Mouse (Mus musculus) limb, embryonic 13.5 days (tissue): ENCODE results near the gene Sept8. TPM values are rescaled to one million over a fixed set of nuclear protein-coding genes. Genes with fewer than 3 reads are reported as not detected.

Experiments
- ATAC-seq: fragments of 200-750 bp; cut with Nextera tagmentation; 2 replicates; pipeline ENCODE4 v1.8.0; 2017; ENCODE audit warnings: low read depth, moderate number of reproducible peaks, moderate TSS enrichment; ENCODE audit not compliant: low FRiP score
- H3K27ac ChIP-seq: fragments of 300-500 bp; sonication (generic); 2 replicates; pipeline ENCODE4 v1.5.1; 2015; ENCODE audit warnings: inconsistent platforms, mild to moderate bottlenecking, moderate library complexity
- H3K27me3 ChIP-seq: fragments of 300-500 bp; sonication (generic); 2 replicates; pipeline ENCODE4 v1.6.1; 2015; ENCODE audit warnings: mild to moderate bottlenecking, inconsistent platforms
- H3K36me3 ChIP-seq: fragments of 300-500 bp; sonication (generic); 2 replicates; pipeline ENCODE4 v1.6.1; 2015; ENCODE audit warnings: inconsistent platforms, mild to moderate bottlenecking, moderate library complexity
- H3K4me1 ChIP-seq: fragments of 300-500 bp; sonication (generic); 2 replicates; pipeline ENCODE4 v1.6.1; 2015; ENCODE audit warnings: inconsistent platforms
- H3K4me2 ChIP-seq: fragments of 300-500 bp; sonication (generic); replicated peaks from 2 replicates; pipeline ENCODE4 v1.6.1; 2015; ENCODE audit warnings: inconsistent platforms, mild to moderate bottlenecking, moderate library complexity
- H3K4me3 ChIP-seq: fragments of 300-500 bp; sonication (generic); 2 replicates; pipeline ENCODE4 v1.5.1; 2015; ENCODE audit warnings: moderate library complexity, mild to moderate bottlenecking, inconsistent platforms
- H3K9ac ChIP-seq: fragments of 300-500 bp; sonication (generic); 2 replicates; pipeline ENCODE4 v1.6.1; 2015; ENCODE audit warnings: mild to moderate bottlenecking, inconsistent platforms
- H3K9me3 ChIP-seq: fragments of 300-500 bp; sonication (generic); 2 replicates; pipeline ENCODE4 v1.6.1; 2016; ENCODE audit warnings: inconsistent platforms
- WGBS: fragments of 180-500 bp; shearing (Covaris S2); methylation state at CpG from one replicate; pipeline ENCODE4 v1.1.7; 2015; 5-methylcytosine and 5-hydroxymethylcytosine counted together
- polyA plus RNA-seq: library from polyadenylated mRNA; unstranded; fragments of >200 nt; fragmentation: Nextera tagmentation; extraction: Ambion mirVana; gene quantifications from 2 replicates; pipeline ENCODE4 v1.2.1, GENCODE M21; 2015

Sept8 gene
- polyA plus RNA-seq, 1 experiment from 2014 or later: 42.5 TPM

GRCm38 (mm10) chr11:53561986-53562385 lies 42.9 kb downstream of the Sept8 start:
- Histone ChIP-seq H3K27me3 (no peaks in the 10 kb centered on the region), H3K4me1 (no peaks in the 10 kb centered on the region), H3K36me3 (no peaks in the 10 kb centered on the region), H3K9me3 (no peaks in the 10 kb centered on the region), H3K9ac (no peak overlapping the region), H3K4me3 (no peak overlapping the region), H3K4me2 (no peak overlapping the region), H3K27ac (no peak overlapping the region)
- ATAC-seq: no peak
- 77% methylated on average over 2 of the region's 2 CpGs for WGBS

DNA sequence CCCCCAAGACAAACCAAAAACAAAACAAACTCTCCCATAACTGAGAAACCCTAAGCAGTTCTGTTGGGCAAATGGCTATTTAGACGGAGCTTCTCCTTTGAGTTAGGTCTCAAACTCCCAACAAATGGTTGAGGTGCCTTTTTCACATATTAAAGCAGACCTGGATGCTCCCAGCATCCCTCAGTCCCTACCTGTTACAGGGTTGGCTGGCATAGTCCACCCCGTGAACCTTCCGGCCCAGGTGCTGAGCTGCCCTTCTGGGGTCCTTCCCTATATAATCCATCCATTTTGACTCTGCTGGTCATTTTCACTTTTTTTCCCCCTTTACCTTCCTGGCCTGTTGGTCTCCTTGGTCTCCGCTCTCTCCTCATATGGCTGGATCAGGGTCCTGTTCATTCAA lies 47.6 kb downstream of the Sept8 start:
- WGBS: 86% methylated on average over 4 of the region's 4 CpGs
- H3K9ac ChIP-seq: 0 out of 2 replicates have a peak overlapping the region, but pooled peaks have one; percentile 27
- H3K27ac ChIP-seq: no peak overlapping the region
- peak overlapping the region; percentile 89 for H3K4me3 ChIP-seq
- H3K4me1 ChIP-seq: peaks cover 13% of the 10 kb centered on the region
- H3K27me3 ChIP-seq: no peaks in the 10 kb centered on the region
- peak overlapping the region; percentile 87 for H3K4me2 ChIP-seq
- no peak for ATAC-seq
- no peaks in the 10 kb centered on the region for H3K9me3 ChIP-seq
- H3K36me3 ChIP-seq: peaks cover 12% of the 10 kb centered on the region

DNA sequence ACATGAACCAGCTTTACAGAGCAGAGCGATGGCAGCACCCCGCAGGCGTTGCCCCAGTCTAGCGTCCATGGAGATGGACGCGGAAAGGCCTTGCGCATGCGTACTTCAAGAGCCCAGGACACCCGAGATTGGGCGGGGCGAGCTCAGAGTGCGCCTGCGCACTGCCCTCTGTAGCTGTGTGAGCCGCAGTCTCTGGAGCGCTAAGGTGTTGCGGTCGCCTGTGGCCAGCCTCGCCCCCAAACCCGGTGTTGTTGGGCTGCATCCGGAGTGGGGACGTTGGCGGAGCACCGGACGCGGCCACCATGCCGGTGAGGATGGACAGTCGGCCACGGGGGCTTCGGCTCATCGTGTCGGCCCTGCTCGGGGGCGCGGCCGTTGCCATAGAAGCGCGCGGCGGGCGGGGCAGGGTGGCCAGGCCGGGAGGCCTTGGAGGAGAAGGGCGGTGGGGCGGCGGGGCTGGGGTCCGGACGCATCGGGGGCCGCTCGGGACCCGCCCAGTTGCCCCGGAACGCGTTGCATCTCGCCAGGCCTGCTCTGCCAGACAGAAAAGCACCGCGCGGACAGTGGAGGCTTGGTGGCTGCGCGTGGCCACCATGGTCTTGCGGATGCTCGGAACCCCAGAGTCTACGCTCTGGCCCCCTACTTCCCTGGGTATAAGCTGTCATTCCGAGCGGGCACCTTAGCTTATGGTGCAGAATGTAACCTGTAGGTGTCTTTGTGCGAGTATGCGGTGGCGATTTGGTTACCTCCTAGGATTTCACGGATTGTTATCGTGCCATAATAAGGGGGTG lies 48.4 kb downstream of the Sept8 start, which contains the start of gene Kif3a:
Gene Kif3a (plus strand): TSS at position 156 of the 791 bp plus-strand sequence.
- H3K9me3 ChIP-seq: no peaks in the 10 kb centered on the region
- peaks cover 12% of the 10 kb centered on the region for H3K36me3 ChIP-seq
- H3K9ac ChIP-seq: peak within 1 kb of the TSS; percentile 83
- H3K4me2 ChIP-seq: peak within 1 kb of the TSS; percentile 87
- no peaks in the 10 kb centered on the region for H3K27me3 ChIP-seq
- peak; percentile 97 for ATAC-seq
- under 1% methylated on average over 67 of the region's 69 CpGs for WGBS
- peak within 1 kb of the TSS; percentile 70 for H3K27ac ChIP-seq
- peaks cover 13% of the 10 kb centered on the region for H3K4me1 ChIP-seq
- peak within 1 kb of the TSS; percentile 89 for H3K4me3 ChIP-seq

DNA sequence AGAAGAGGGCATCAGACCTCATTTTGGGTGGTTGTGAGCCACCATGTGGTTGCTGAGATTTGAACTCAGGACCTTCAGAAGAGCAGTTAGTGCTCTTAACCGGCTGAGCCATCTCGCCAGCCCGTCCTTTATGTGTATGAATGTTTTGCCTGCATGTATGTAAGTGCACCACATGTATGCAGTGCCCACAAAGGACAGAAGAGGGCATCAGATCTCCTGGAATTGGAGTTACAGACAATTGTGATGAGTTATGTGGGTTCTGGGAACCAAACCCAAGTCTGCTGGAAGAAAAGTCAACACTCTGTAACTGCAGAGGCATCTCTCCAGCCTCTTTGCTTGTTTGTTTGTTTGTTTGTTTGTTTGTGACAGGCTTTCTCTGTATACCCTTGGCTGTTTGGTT lies 61.5 kb downstream of the Sept8 start:
- ATAC-seq: no peak
- H3K36me3 ChIP-seq: peaks cover 67% of the 10 kb centered on the region

DNA sequence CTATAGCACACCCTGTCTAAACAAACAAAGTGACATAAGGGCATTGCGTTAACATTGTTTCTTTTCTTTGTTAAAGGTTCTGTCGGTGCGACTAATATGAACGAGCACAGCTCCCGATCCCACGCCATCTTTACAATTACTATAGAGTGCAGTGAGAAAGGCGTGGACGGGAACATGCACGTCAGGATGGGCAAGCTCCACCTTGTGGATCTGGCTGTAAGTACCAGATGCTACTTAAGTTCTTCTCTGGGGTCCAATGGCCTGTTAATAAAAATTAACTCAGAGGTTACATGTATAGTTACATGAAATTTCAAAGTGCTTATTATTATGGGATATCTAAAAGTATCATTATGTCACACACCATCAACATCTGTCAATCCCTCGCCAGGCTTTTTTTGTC lies 64.1 kb downstream of the Sept8 start:
- ATAC-seq: no peak
- WGBS: 87% methylated on average over 10 of the region's 10 CpGs
- no peak overlapping the region for H3K4me3 ChIP-seq
- H3K9me3 ChIP-seq: no peaks in the 10 kb centered on the region
- H3K27me3 ChIP-seq: no peaks in the 10 kb centered on the region
- H3K27ac ChIP-seq: no peak overlapping the region
- peaks cover 73% of the 10 kb centered on the region for H3K36me3 ChIP-seq
- no peak overlapping the region for H3K4me2 ChIP-seq
- H3K9ac ChIP-seq: no peak overlapping the region
- H3K4me1 ChIP-seq: no peaks in the 10 kb centered on the region

More for the DNA sequence above, 61.5 kb downstream of the Sept8 start:
- 94% methylated on average over 3 of the region's 3 CpGs for WGBS
- Histone ChIP-seq H3K9me3 (no peaks in the 10 kb centered on the region), H3K27me3 (no peaks in the 10 kb centered on the region), H3K4me2 (no peak overlapping the region), H3K9ac (no peak overlapping the region), H3K4me3 (no peak overlapping the region), H3K4me1 (no peaks in the 10 kb centered on the region), H3K27ac (no peak overlapping the region)

GRCm38 (mm10) chr11:53584849-53585248 lies 65.8 kb downstream of the Sept8 start:
- H3K9me3 ChIP-seq: no peaks in the 10 kb centered on the region
- H3K4me2 ChIP-seq: no peak overlapping the region
- no peak overlapping the region for H3K27ac ChIP-seq
- no peaks in the 10 kb centered on the region for H3K27me3 ChIP-seq
- peaks cover 72% of the 10 kb centered on the region for H3K36me3 ChIP-seq
- WGBS: 57% methylated on average over 3 of the region's 3 CpGs
- H3K4me1 ChIP-seq: no peaks in the 10 kb centered on the region
- H3K4me3 ChIP-seq: no peak overlapping the region
- H3K9ac ChIP-seq: no peak overlapping the region
- no peak for ATAC-seq

GRCm38 (mm10) chr11:53585510-53585909 lies 66.5 kb downstream of the Sept8 start:
- no peaks in the 10 kb centered on the region for H3K4me1 ChIP-seq
- WGBS: 92% methylated on average over 6 of the region's 6 CpGs
- peaks cover 67% of the 10 kb centered on the region for H3K36me3 ChIP-seq
- no peaks in the 10 kb centered on the region for H3K27me3 ChIP-seq
- no peak overlapping the region for H3K9ac ChIP-seq
- H3K4me2 ChIP-seq: no peak overlapping the region
- H3K4me3 ChIP-seq: no peak overlapping the region
- no peak for ATAC-seq
- no peaks in the 10 kb centered on the region for H3K9me3 ChIP-seq
- no peak overlapping the region for H3K27ac ChIP-seq

GRCm38 (mm10) chr11:53588279-53588678 lies 69.2 kb downstream of the Sept8 start:
- ATAC-seq: no peak
- no peak overlapping the region for H3K4me3 ChIP-seq
- no peak overlapping the region for H3K4me2 ChIP-seq
- no peaks in the 10 kb centered on the region for H3K9me3 ChIP-seq
- H3K9ac ChIP-seq: no peak overlapping the region
- H3K4me1 ChIP-seq: no peaks in the 10 kb centered on the region
- no peak overlapping the region for H3K27ac ChIP-seq
- peaks cover 71% of the 10 kb centered on the region for H3K36me3 ChIP-seq
- H3K27me3 ChIP-seq: no peaks in the 10 kb centered on the region
- WGBS: 82% methylated on average over 8 of the region's 8 CpGs

DNA sequence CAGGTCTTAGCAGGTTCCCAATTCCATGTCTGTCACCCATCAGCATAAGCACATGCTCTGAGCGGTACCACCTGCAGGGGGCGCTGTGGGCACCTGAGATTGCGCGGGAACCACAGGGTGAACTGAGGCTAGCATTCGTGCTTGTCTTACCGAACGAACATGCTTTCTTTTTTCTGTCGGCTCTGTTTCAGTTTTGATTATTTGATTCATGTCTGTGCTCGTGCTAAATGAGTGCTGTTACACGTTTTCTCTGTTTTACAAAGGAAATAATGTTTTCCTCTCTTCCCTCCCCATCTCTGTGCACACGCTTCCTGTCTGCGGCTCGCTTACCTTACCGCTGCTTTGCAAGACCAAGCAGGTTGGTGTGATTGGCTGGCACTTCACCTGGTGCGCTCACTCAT lies 71.3 kb downstream of the Sept8 start:
- H3K4me2 ChIP-seq: no peak overlapping the region
- no peak overlapping the region for H3K4me3 ChIP-seq
- no peaks in the 10 kb centered on the region for H3K9me3 ChIP-seq
- no peak overlapping the region for H3K9ac ChIP-seq
- no peak for ATAC-seq
- no peak overlapping the region for H3K27ac ChIP-seq
- no peaks in the 10 kb centered on the region for H3K4me1 ChIP-seq
- 41% methylated on average over 15 of the region's 15 CpGs for WGBS
- H3K27me3 ChIP-seq: no peaks in the 10 kb centered on the region
- H3K36me3 ChIP-seq: peaks cover 73% of the 10 kb centered on the region

- Histone ChIP-seq H3K27ac (no peak overlapping the region), H3K4me2 (no peak overlapping the region), H3K9me3 (no peaks in the 10 kb centered on the region), H3K4me1 (no peaks in the 10 kb centered on the region), H3K4me3 (no peak overlapping the region), H3K9ac (no peak overlapping the region), H3K27me3 (no peaks in the 10 kb centered on the region), H3K36me3 (peaks cover 75% of the 10 kb centered on the region)
- WGBS: 93% methylated on average over 5 of the region's 5 CpGs
- ATAC-seq: no peak
Measured at GRCm38 (mm10) chr11:53591116-53591515, 72.1 kb downstream of the Sept8 start.
